Mouse (Mus musculus): Measurements from ENCODE around the gene 4930524B15Rik.

DNA sequence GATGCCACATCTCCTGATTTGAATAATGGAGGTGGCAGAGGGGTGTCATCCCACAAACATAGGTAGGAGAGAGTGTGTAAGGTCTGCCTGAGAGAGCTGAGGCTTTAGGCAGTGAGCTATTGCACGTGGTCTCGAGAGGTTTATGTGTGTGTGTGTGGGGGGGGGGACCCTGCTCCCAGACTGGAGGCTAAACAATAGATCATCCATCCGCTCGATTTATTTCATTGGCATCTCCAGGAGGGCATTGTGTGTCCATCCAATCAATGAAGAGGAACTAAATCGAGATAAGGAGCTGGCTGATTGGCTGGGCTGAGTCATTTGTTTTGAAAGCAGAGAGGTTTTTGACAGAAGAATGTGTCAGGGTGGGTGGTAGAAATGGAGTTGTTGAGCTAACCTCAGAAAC is 37.3 kb downstream of the 4930524B15Rik start:
- TF ChIP-seq CTCF (IDR thresholded peaks at IDR 0.05; ENCODE audit: low read depth, low read length) = no peak
- TF ChIP-seq GATA2 (IDR thresholded peaks at IDR 0.05; ENCODE audit: borderline replicate concordance, low read depth, low read length) = no peak

Measured in G1E (cell line).